Comparison of ENCODE assay signal across 31 mouse cellular contexts in genomic region chr7:126932652-126933051, GRCm38 (mm10). TPM values are rescaled to one million over a fixed set of nuclear protein-coding genes. Genes with fewer than 3 reads are reported as not detected.
"Had no signal": no experiment of that assay in that cellular context is flagged by ENCODE, and none has a peak within 500 bp of the region (broad histone marks: within the 10 kb centered on the region; RNA-seq: fewer than 3 reads in every experiment).

No protein-coding gene starts in this region.

- H3K4me3 ChIP-seq: gastrocnemius, adult 2 months; heart, embryonic 10.5 days; heart, embryonic 12.5 days; hindbrain, embryonic 10.5 days; hindbrain, embryonic 12.5 days; intestine, embryonic 15.5 days; kidney, embryonic 15.5 days; layer of hippocampus, adult 2 months; left cerebral cortex, adult 2 months; limb, embryonic 10.5 days; limb, embryonic 12.5 days had no signal

- H3K27ac ChIP-seq: gastrocnemius, adult 2 months; heart, embryonic 10.5 days; hindbrain, embryonic 10.5 days; hindbrain, embryonic 12.5 days; hindbrain, embryonic 14.5 days; intestine, embryonic 15.5 days; kidney, embryonic 15.5 days; kidney, postnatal 0 days; layer of hippocampus, adult 2 months; left cerebral cortex, adult 2 months; limb, embryonic 10.5 days; limb, embryonic 12.5 days; liver, embryonic 14.5 days had no signal

- DNase-seq: gastrocnemius, adult 2 months; gastrocnemius, postnatal 10 days; gastrocnemius, postnatal 25 days; heart, adult 18-20 months; heart, postnatal 10 days; heart, postnatal 4 days; kidney, adult 18-20 months; kidney, adult 9 months; kidney, postnatal 25 days; kidney, postnatal 4 days had no signal

- H3K4me2 ChIP-seq: heart, embryonic 12.5 days; hindbrain, embryonic 12.5 days; hindbrain, embryonic 14.5 days; intestine, embryonic 15.5 days; kidney, embryonic 15.5 days; limb, embryonic 12.5 days; liver, embryonic 11.5 days had no signal

- ATAC-seq: hindbrain, embryonic 16.5 days; inflammation-experienced regulatory T-cells, adult 6 months; intestine, embryonic 15.5 days; intestine, postnatal 0 days had no signal

- H3K9ac ChIP-seq: heart, embryonic 12.5 days; hindbrain, embryonic 12.5 days; hindbrain, embryonic 14.5 days; intestine, embryonic 15.5 days; kidney, embryonic 15.5 days; limb, embryonic 12.5 days; liver, embryonic 14.5 days had no signal

- H3K27me3 ChIP-seq: heart, embryonic 12.5 days; hindbrain, embryonic 12.5 days; intestine, embryonic 15.5 days; kidney, embryonic 15.5 days; limb, embryonic 12.5 days had no signal

- H3K9me3 ChIP-seq: heart, embryonic 10.5 days; heart, embryonic 12.5 days; hindbrain, embryonic 12.5 days; intestine, embryonic 15.5 days; kidney, embryonic 15.5 days; limb, embryonic 10.5 days had no signal

RNA-seq across cellular contexts. Expression of gene Asphd1, which starts 16.7 kb away (rescaled TPM):
- total RNA-seq: gastrocnemius, adult 2 months; gastrocnemius, postnatal 25 days; granulocyte monocyte progenitor cell, adult 5-6 weeks; heart, adult 18-20 months; heart, postnatal 10 days; heart, postnatal 25 days had no signal
- polyA plus RNA-seq: heart, embryonic 10.5 days; heart, embryonic 12.5 days; heart, embryonic 14.5 days; heart, embryonic 16.5 days; kidney, postnatal 0 days; limb, embryonic 10.5 days; liver, embryonic 11.5 days; liver, embryonic 14.5 days had no signal
